Mouse (Mus musculus): ENCODE measurements around the gene Olfr613. TPM values are rescaled to one million over a fixed set of nuclear protein-coding genes. Genes with fewer than 3 reads are reported as not detected.
"Not testable (repeated sequence)": the region's sequence is repeated elsewhere in the genome, so short reads cannot be mapped to it uniquely, and the experiment has no call there.

Olfr613 gene
- total RNA-seq (2021), result not detected

GRCm38 (mm10) chr7:103547774-103548173 lies at the start of gene Olfr613:
Olfr613 (plus strand) TSS chr7:103548074.
- intact Hi-C loops (cut with DNase I), result no loop called here
- no peak for DNase-seq (ENCODE audit: low spot score in 2 of 2)

- intact Hi-C loops (cut with DNase I), result no loop called here
- no peak for DNase-seq (ENCODE audit: low spot score in 2 of 2)
Measured at GRCm38 (mm10) chr7:103512022-103512421, 35.9 kb upstream of the Olfr613 start, which contains the start of gene Olfr610. Olfr610 (minus strand) TSS chr7:103512122.

GRCm38 (mm10) chr7:103520746-103521145 lies 27.1 kb upstream of the Olfr613 start, which contains the start of gene Olfr611:
Olfr611 (minus strand) TSS chr7:103520846.
- intact Hi-C loops (cut with DNase I); DNase-seq (ENCODE audit: low spot score in 2 of 2): not testable (repeated sequence)

- intact Hi-C loops (cut with DNase I); DNase-seq (ENCODE audit: low spot score in 2 of 2): not testable (repeated sequence)
Measured at GRCm38 (mm10) chr7:103542617-103543016, 5.3 kb upstream of the Olfr613 start, which contains the start of gene Olfr612. Olfr612 (minus strand) TSS chr7:103542717.

- intact Hi-C loops (cut with DNase I), result no loop called here
Measured at GRCm38 (mm10) chr7:103555779-103556178, 7.9 kb downstream of the Olfr613 start, which contains the start of gene Olfr615. Olfr615 (plus strand) TSS chr7:103556079.

GRCm38 (mm10) chr7:103569043-103569442 lies 21.2 kb downstream of the Olfr613 start, which contains the start of gene Olfr616:
Olfr616 (minus strand) TSS chr7:103569143.
- intact Hi-C loops (cut with DNase I), result no loop called here
- DNase-seq (ENCODE audit: low spot score in 2 of 2), result no peak

More at GRCm38 (mm10) chr7:103555779-103556178, 7.9 kb downstream of the Olfr613 start, which contains the start of gene Olfr615:
- no peak for DNase-seq (ENCODE audit: low spot score in 2 of 2)

GRCm38 (mm10) chr7:103572761-103573160 lies 24.9 kb downstream of the Olfr613 start, which contains the start of gene Olfr617:
Olfr617 (plus strand) TSS chr7:103573061.
- no peak for DNase-seq (ENCODE audit: low spot score in 2 of 2)
- intact Hi-C loops (cut with DNase I), result loop anchor here (5.0 kb wide), 1 partner anchor 105 kb away; no protein-coding TSS in a partner anchor

- intact Hi-C loops (cut with DNase I), result no loop called here
- DNase-seq (ENCODE audit: low spot score in 2 of 2), result no peak
Measured at GRCm38 (mm10) chr7:103589803-103590202, 41.9 kb downstream of the Olfr613 start, which contains the start of gene Olfr618. Olfr618 (plus strand) TSS chr7:103590103.

- DNase-seq (ENCODE audit: low spot score in 2 of 2), result no peak
- intact Hi-C loops (cut with DNase I), result no loop called here
Measured at GRCm38 (mm10) chr7:103600275-103600674, 52.4 kb downstream of the Olfr613 start, which contains the start of gene Olfr619. Olfr619 (plus strand) TSS chr7:103600575.

Small RNA genes within 50 kb of the gene (microRNA-seq; reads per million reads assigned to microRNA genes)
- not detected for gene Gm26506

Other genes starting within 250 kb of the Olfr613 start
- not detected for gene Olfr596, start 242.4 kb upstream of the Olfr613 start, total RNA-seq (2021)
- gene Olfr597, start 231.8 kb upstream of the Olfr613 start, total RNA-seq (2021), result not detected
- not detected for gene Olfr598, start 224.5 kb upstream of the Olfr613 start, total RNA-seq (2021)
- gene Olfr599, start 212.2 kb upstream of the Olfr613 start, total RNA-seq (2021), result not detected
- not detected for gene Olfr600, start 198.4 kb upstream of the Olfr613 start, total RNA-seq (2021)
- gene Olfr601, start 185.4 kb upstream of the Olfr613 start, total RNA-seq (2021), result not detected
- gene Olfr603, start 161.9 kb upstream of the Olfr613 start, total RNA-seq (2021), result not detected
- not detected for gene Usp17lc, start 133.0 kb upstream of the Olfr613 start, total RNA-seq (2021)
- not detected for gene Olfr605, start 102.6 kb upstream of the Olfr613 start, total RNA-seq (2021)
- gene Olfr606, start 99.0 kb upstream of the Olfr613 start, total RNA-seq (2021), result not detected
- gene Olfr607, start 83.9 kb upstream of the Olfr613 start, total RNA-seq (2021), result not detected
- gene Olfr608, start 78.2 kb upstream of the Olfr613 start, total RNA-seq (2021), result not detected
- gene Olfr609, start 50.0 kb upstream of the Olfr613 start, total RNA-seq (2021), result not detected
- not detected for gene Olfr610, start 36.0 kb upstream of the Olfr613 start, total RNA-seq (2021)
- gene Olfr611, start 27.2 kb upstream of the Olfr613 start, total RNA-seq (2021), result not detected
- gene Olfr612, start 5.4 kb upstream of the Olfr613 start, total RNA-seq (2021), result not detected
- gene Olfr615, start 8.0 kb downstream of the Olfr613 start, total RNA-seq (2021), result not detected
- gene Olfr616, start 21.1 kb downstream of the Olfr613 start, total RNA-seq (2021), result not detected
- not detected for gene Olfr617, start 25.0 kb downstream of the Olfr613 start, total RNA-seq (2021)
- not detected for gene Olfr618, start 42.0 kb downstream of the Olfr613 start, total RNA-seq (2021)
- gene Olfr619, start 52.5 kb downstream of the Olfr613 start, total RNA-seq (2021), result not detected
- not detected for gene Olfr620, start 64.5 kb downstream of the Olfr613 start, total RNA-seq (2021)
- not detected for gene Olfr622, start 94.6 kb downstream of the Olfr613 start, total RNA-seq (2021)
- not detected for gene Olfr623, start 115.6 kb downstream of the Olfr613 start, total RNA-seq (2021)
- under 1 TPM in 1 of 2 experiments, not detected in 1; 0.07 TPM for gene Olfr624, start 123.1 kb downstream of the Olfr613 start, total RNA-seq (2021)
- gene Olfr625-ps1, start 134.6 kb downstream of the Olfr613 start, total RNA-seq (2021), result not detected
- gene Olfr243, start 166.6 kb downstream of the Olfr613 start, total RNA-seq (2021), result not detected
- gene Olfr628, start 182.3 kb downstream of the Olfr613 start, total RNA-seq (2021), result not detected
- gene Olfr629, start 196.9 kb downstream of the Olfr613 start, total RNA-seq (2021), result not detected
- gene Olfr630, start 209.3 kb downstream of the Olfr613 start, total RNA-seq (2021), result not detected
- gene Olfr69, start 223.5 kb downstream of the Olfr613 start, total RNA-seq (2021), result not detected
- gene Olfr68, start 231.6 kb downstream of the Olfr613 start, total RNA-seq (2021), result not detected
- not detected for gene Olfr67, start 243.7 kb downstream of the Olfr613 start, total RNA-seq (2021)

All from left cerebral cortex, postnatal 36 days (tissue).